Mouse (Mus musculus) thymus, adult 2 months (tissue): ENCODE data around the gene Plcl1. TPM values are rescaled to one million over a fixed set of nuclear protein-coding genes. Genes with fewer than 3 reads are reported as not detected.

Experiments
- DNase-seq: peaks from one replicate; pipeline ENCODE4 v3.0.0; 2021
- H3K27ac ChIP-seq: fragments of 200-500 bp; 2 replicates; pipeline ENCODE4 v1.5.1; 2012; ENCODE audit warnings: low read length, control low read depth; ENCODE audit not compliant: control insufficient read depth, insufficient read depth
- H3K27me3 ChIP-seq: fragments of 200-500 bp; 2 replicates; pipeline ENCODE4 v1.6.1; 2012; ENCODE audit warnings: mild to moderate bottlenecking, low read length, moderate library complexity, mixed read lengths; ENCODE audit not compliant: control insufficient read depth, insufficient read depth
- H3K36me3 ChIP-seq: fragments of 200-500 bp; 2 replicates; pipeline ENCODE4 v1.6.1; 2012; ENCODE audit warnings: mild to moderate bottlenecking, low read length, moderate library complexity; ENCODE audit not compliant: control insufficient read depth, insufficient read depth
- H3K4me1 ChIP-seq: fragments of 200-500 bp; replicated peaks from 2 replicates; pipeline ENCODE4 v1.6.1; 2012; ENCODE audit warnings: low read length; ENCODE audit not compliant: control insufficient read depth, insufficient read depth
- H3K4me3 ChIP-seq: fragments of 200-500 bp; 2 replicates; pipeline ENCODE4 v1.5.1; 2012; ENCODE audit warnings: mild to moderate bottlenecking, low read length, control low read depth, moderate library complexity; ENCODE audit not compliant: control insufficient read depth, insufficient read depth
- CTCF ChIP-seq: fragments of 200-500 bp; IDR thresholded peaks from 2 replicates; pipeline ENCODE4 v1.5.1; 2012; ENCODE audit warnings: mild to moderate bottlenecking, control low read depth, low read length, moderate library complexity, borderline replicate concordance; ENCODE audit not compliant: control insufficient read depth, poor library complexity, insufficient read depth; ENCODE audit errors: extremely low read depth
- POLR2A ChIP-seq: fragments of 200-500 bp; IDR thresholded peaks from 2 replicates; pipeline ENCODE4 v1.6.1; 2012; ENCODE audit warnings: mild to moderate bottlenecking, low read length, control low read depth, moderate library complexity; ENCODE audit not compliant: control insufficient read depth, poor library complexity, insufficient read depth; ENCODE audit errors: extremely low read depth
- WGBS: fragments of 180-500 bp; shearing (Covaris S2); methylation state at CpG from one replicate; pipeline ENCODE4 v1.1.7; 2018; 5-methylcytosine and 5-hydroxymethylcytosine counted together
- polyA plus RNA-seq: library from polyadenylated mRNA; depleted of rRNA; stranded (reverse); fragments of >200 nt; gene quantifications from 2 replicates; pipeline ENCODE4 v1.2.3, GENCODE M21; 2012

Gene Plcl1
- polyA plus RNA-seq, 1 experiment = 2.7 TPM

- WGBS = 24% methylated on average over 2 of the region's 2 CpGs
Observed at GRCm38 (mm10) chr1:55446876-55447275, 41.2 kb downstream of the Plcl1 start.

GRCm38 (mm10) chr1:55447661-55448060 lies 41.9 kb downstream of the Plcl1 start:
- no peaks in the 10 kb centered on the region for H3K36me3 ChIP-seq
- no peak for TF ChIP-seq POLR2A
- no peak for TF ChIP-seq CTCF
- H3K4me3 ChIP-seq = no peak overlapping the region
- H3K4me1 ChIP-seq = peaks cover 25% of the 10 kb centered on the region
- peak; percentile 39 for DNase-seq
- no peak overlapping the region for H3K27ac ChIP-seq
- no peaks in the 10 kb centered on the region for H3K27me3 ChIP-seq
- 93% methylated on average over 2 of the region's 2 CpGs for WGBS

More at GRCm38 (mm10) chr1:55446876-55447275, 41.2 kb downstream of the Plcl1 start:
- Histone ChIP-seq H3K27ac (peak overlapping the region; percentile 86), H3K4me3 (no peak overlapping the region), H3K4me1 (peaks cover 25% of the 10 kb centered on the region), H3K36me3 (no peaks in the 10 kb centered on the region), H3K27me3 (no peaks in the 10 kb centered on the region)
- no peak for TF ChIP-seq CTCF
- TF ChIP-seq POLR2A = no peak
- no peak for DNase-seq

GRCm38 (mm10) chr1:55448104-55448503 lies 42.4 kb downstream of the Plcl1 start:
- Histone ChIP-seq H3K4me3 (no peak overlapping the region), H3K27ac (peak overlapping the region; percentile 72; the same call in 1 of the 2 replicates), H3K27me3 (no peaks in the 10 kb centered on the region), H3K36me3 (no peaks in the 10 kb centered on the region), H3K4me1 (peaks cover 25% of the 10 kb centered on the region)
- 10% methylated on average over 1 of the region's 1 CpGs for WGBS
- TF ChIP-seq CTCF (no peak), POLR2A (no peak)
- DNase-seq = peak; percentile 44

DNA sequence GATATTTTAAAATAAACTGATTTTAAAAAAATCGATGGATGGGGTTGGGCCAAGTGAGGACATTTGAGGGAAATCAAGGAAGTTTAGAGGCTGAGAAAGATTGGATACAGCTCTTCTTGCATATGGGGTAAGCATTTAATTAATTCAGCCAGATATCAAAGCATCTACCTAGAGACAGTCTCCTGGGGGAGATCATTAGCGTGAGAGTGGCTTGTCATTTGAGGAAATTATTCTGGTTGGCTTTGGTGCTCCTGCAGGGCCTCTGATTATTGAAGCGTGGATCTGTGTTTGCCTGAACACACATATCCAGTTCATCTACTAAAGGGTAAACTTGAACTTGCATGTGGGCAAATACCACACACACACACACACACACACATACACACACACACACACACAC lies 44.1 kb downstream of the Plcl1 start:
- Histone ChIP-seq H3K4me1 (peaks cover 25% of the 10 kb centered on the region), H3K36me3 (no peaks in the 10 kb centered on the region), H3K27ac (no peak overlapping the region), H3K27me3 (no peaks in the 10 kb centered on the region), H3K4me3 (no peak overlapping the region)
- TF ChIP-seq POLR2A (no peak), CTCF (no peak)
- no peak for DNase-seq
- WGBS = 93% methylated on average over 3 of the region's 3 CpGs

GRCm38 (mm10) chr1:55454119-55454518 lies 48.4 kb downstream of the Plcl1 start:
- DNase-seq = no peak
- Histone ChIP-seq H3K27ac (no peak overlapping the region), H3K36me3 (no peaks in the 10 kb centered on the region), H3K4me3 (no peak overlapping the region), H3K4me1 (peaks cover 3% of the 10 kb centered on the region), H3K27me3 (no peaks in the 10 kb centered on the region)
- 95% methylated on average over 5 of the region's 5 CpGs for WGBS
- no peak for TF ChIP-seq POLR2A
- no peak for TF ChIP-seq CTCF

- WGBS = 96% methylated on average over 5 of the region's 5 CpGs
- Histone ChIP-seq H3K4me1 (no peaks in the 10 kb centered on the region), H3K27ac (no peak overlapping the region), H3K36me3 (no peaks in the 10 kb centered on the region), H3K27me3 (no peaks in the 10 kb centered on the region), H3K4me3 (no peak overlapping the region)
- no peak for DNase-seq
- TF ChIP-seq POLR2A = no peak
- no peak for TF ChIP-seq CTCF
Observed at GRCm38 (mm10) chr1:55462301-55462700, 56.6 kb downstream of the Plcl1 start.

DNA sequence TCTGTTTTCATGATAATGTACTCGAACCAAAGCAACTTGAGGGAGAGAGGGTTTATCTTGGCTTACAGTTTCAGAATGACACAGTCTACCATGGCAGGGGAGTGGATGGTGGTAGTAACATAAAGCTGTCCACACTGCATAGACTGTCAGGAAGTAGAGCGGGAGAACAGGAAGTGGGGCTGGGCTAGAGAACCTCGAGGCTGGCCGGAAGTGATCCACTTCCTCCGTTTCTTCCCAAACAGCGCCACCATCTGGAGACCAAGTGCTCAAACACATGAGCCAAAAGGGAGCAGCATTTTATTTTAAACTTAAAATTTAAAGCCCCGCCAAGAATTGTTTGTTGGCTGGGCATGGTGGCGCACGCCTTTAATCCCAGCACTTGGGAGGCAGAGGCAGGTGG lies 68.0 kb downstream of the Plcl1 start:
- no peak overlapping the region for H3K27ac ChIP-seq
- H3K36me3 ChIP-seq = no peaks in the 10 kb centered on the region
- TF ChIP-seq CTCF = no peak
- no peak for TF ChIP-seq POLR2A
- H3K27me3 ChIP-seq = no peaks in the 10 kb centered on the region
- 85% methylated on average over 9 of the region's 9 CpGs for WGBS
- H3K4me3 ChIP-seq = no peak overlapping the region
- DNase-seq = peak; percentile 11
- no peaks in the 10 kb centered on the region for H3K4me1 ChIP-seq
